Mouse (Mus musculus): ENCODE data around the gene Abcc8.
"Not testable (repeated sequence)": the region's sequence is repeated elsewhere in the genome, so short reads cannot be mapped to it uniquely, and the experiment has no call there.

The Abcc8 gene

GRCm38 (mm10) chr7:46179431-46180275 lies at the start of gene Abcc8:
TSS of gene Abcc8 (minus strand) at chr7:46180033.
- DNase-seq (ENCODE audit: low read depth, low spot score): no peak

- DNase-seq (ENCODE audit: low read depth, low spot score): peak; percentile 60
Measured at GRCm38 (mm10) chr7:46226936-46227335, 47.1 kb upstream of the Abcc8 start.

GRCm38 (mm10) chr7:46226253-46226652 lies 46.4 kb upstream of the Abcc8 start:
- no peak for DNase-seq (ENCODE audit: low read depth, low spot score)

GRCm38 (mm10) chr7:46220591-46221129 lies 40.8 kb upstream of the Abcc8 start:
- DNase-seq (ENCODE audit: low read depth, low spot score): no peak

- DNase-seq (ENCODE audit: low read depth, low spot score): no peak
Measured at GRCm38 (mm10) chr7:46218415-46218814, 38.6 kb upstream of the Abcc8 start.

- DNase-seq (ENCODE audit: low read depth, low spot score): no peak
Measured at GRCm38 (mm10) chr7:46216481-46216880, 36.6 kb upstream of the Abcc8 start.

- DNase-seq (ENCODE audit: low read depth, low spot score): no peak
Measured at GRCm38 (mm10) chr7:46210276-46210675, 30.4 kb upstream of the Abcc8 start.

GRCm38 (mm10) chr7:46208131-46208530 lies 28.3 kb upstream of the Abcc8 start:
- DNase-seq (ENCODE audit: low read depth, low spot score): no peak

- DNase-seq (ENCODE audit: low read depth, low spot score): no peak
Measured at GRCm38 (mm10) chr7:46204775-46205174, 24.9 kb upstream of the Abcc8 start.

- DNase-seq (ENCODE audit: low read depth, low spot score): no peak
Measured at GRCm38 (mm10) chr7:46204046-46204471, 24.2 kb upstream of the Abcc8 start.

- DNase-seq (ENCODE audit: low read depth, low spot score): no peak
Measured at GRCm38 (mm10) chr7:46201649-46202048, 21.8 kb upstream of the Abcc8 start.

GRCm38 (mm10) chr7:46200021-46200420 lies 20.2 kb upstream of the Abcc8 start:
- DNase-seq (ENCODE audit: low read depth, low spot score): no peak

- no peak for DNase-seq (ENCODE audit: low read depth, low spot score)
Measured at GRCm38 (mm10) chr7:46195356-46195755, 15.5 kb upstream of the Abcc8 start.

GRCm38 (mm10) chr7:46184232-46184631 lies 4.4 kb upstream of the Abcc8 start:
- DNase-seq (ENCODE audit: low read depth, low spot score): no peak

GRCm38 (mm10) chr7:46181590-46181989 lies 1.8 kb upstream of the Abcc8 start:
- DNase-seq (ENCODE audit: low read depth, low spot score): no peak

GRCm38 (mm10) chr7:46168980-46169379 lies 10.9 kb downstream of the Abcc8 start:
- not testable (repeated sequence) for DNase-seq (ENCODE audit: low read depth, low spot score)

GRCm38 (mm10) chr7:46168402-46168801 lies 11.4 kb downstream of the Abcc8 start:
- no peak for DNase-seq (ENCODE audit: low read depth, low spot score)

GRCm38 (mm10) chr7:46167901-46168300 lies 11.9 kb downstream of the Abcc8 start:
- no peak for DNase-seq (ENCODE audit: low read depth, low spot score)

- DNase-seq (ENCODE audit: low read depth, low spot score): no peak
Measured at GRCm38 (mm10) chr7:46165876-46166275, 14.0 kb downstream of the Abcc8 start.

GRCm38 (mm10) chr7:46162731-46163130 lies 17.1 kb downstream of the Abcc8 start:
- no peak for DNase-seq (ENCODE audit: low read depth, low spot score)

GRCm38 (mm10) chr7:46162132-46162727 lies 17.6 kb downstream of the Abcc8 start:
- DNase-seq (ENCODE audit: low read depth, low spot score): peak; percentile 18

GRCm38 (mm10) chr7:46161615-46162014 lies 18.2 kb downstream of the Abcc8 start:
- DNase-seq (ENCODE audit: low read depth, low spot score): no peak

GRCm38 (mm10) chr7:46157746-46158145 lies 22.1 kb downstream of the Abcc8 start:
- no peak for DNase-seq (ENCODE audit: low read depth, low spot score)

All from brain, embryonic 18.5 days (tissue).